Mouse (Mus musculus): ENCODE measurements around the gene Tmcc3. TPM values are rescaled to one million over a fixed set of nuclear protein-coding genes. Genes with fewer than 3 reads are reported as not detected.
A peak's percentile ranks its signal among the peaks of the same experiment; 100 is the strongest.

Tmcc3 gene
- polyA plus RNA-seq, 1 experiment from 2014 or later = 6.1 TPM

DNA sequence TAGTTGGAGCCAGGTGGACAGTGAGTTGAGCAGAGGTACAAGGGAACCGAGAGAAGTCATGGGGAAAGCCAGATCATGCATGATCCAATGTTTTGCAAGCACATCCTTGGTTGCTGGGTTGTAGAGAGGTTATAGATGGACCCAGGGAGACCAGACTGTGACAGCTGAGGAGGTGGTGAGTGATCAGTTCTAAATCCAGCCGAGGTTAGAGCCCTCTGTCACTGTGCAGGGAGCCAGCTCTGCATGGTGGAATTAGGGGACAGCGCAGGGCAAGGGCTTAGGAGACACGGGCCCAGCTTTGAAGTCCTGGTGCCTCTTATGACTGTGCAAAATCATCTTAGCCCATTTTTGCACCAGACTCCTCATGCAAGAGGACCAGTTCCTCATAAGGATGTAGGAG lies 228.5 kb downstream of the Tmcc3 start:
- no peak overlapping the region for H3K4me3 ChIP-seq
- H3K4me1 ChIP-seq = peaks cover 5% of the 10 kb centered on the region
- ATAC-seq (ENCODE audit: low FRiP score) = no peak
- H3K9me3 ChIP-seq (replicated peaks) = peaks cover 10% of the 10 kb centered on the region
- H3K27ac ChIP-seq = no peak overlapping the region
- no peaks in the 10 kb centered on the region for H3K27me3 ChIP-seq
- H3K4me2 ChIP-seq (replicated peaks) = no peak overlapping the region
- 0 out of 2 replicates have a peak, but pooled peaks cover 7% of the 10 kb centered on the region for H3K36me3 ChIP-seq
- WGBS = 79% methylated on average over 4 of the region's 4 CpGs
- no peak overlapping the region for H3K9ac ChIP-seq

DNA sequence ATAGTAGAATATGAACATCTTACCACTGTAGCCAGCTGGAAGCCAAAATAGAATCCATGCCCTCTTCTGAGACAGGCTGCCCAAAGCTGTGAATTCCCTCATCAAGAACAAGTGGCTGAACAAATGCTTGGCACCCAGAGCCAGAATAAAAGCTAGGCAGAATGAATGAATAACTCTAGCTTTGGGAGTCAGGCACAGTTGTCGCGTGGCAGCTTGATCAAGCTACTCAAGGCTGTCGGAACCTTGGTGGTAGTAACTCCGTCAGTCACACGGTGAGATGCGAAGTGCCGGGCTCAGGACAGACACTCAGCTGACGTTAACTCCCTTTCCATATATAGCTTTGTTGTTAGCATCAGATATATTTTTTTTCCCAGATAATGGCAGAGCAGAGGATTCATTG lies 232.2 kb downstream of the Tmcc3 start:
- no peak overlapping the region for H3K27ac ChIP-seq
- no peak overlapping the region for H3K4me3 ChIP-seq
- 0 out of 2 replicates have a peak, but pooled peaks cover 7% of the 10 kb centered on the region for H3K36me3 ChIP-seq
- peaks cover 10% of the 10 kb centered on the region for H3K9me3 ChIP-seq (replicated peaks)
- H3K9ac ChIP-seq = no peak overlapping the region
- no peaks in the 10 kb centered on the region for H3K27me3 ChIP-seq
- H3K4me2 ChIP-seq (replicated peaks) = no peak overlapping the region
- 70% methylated on average over 8 of the region's 8 CpGs for WGBS
- ATAC-seq (ENCODE audit: low FRiP score) = no peak
- H3K4me1 ChIP-seq = peaks cover 15% of the 10 kb centered on the region

DNA sequence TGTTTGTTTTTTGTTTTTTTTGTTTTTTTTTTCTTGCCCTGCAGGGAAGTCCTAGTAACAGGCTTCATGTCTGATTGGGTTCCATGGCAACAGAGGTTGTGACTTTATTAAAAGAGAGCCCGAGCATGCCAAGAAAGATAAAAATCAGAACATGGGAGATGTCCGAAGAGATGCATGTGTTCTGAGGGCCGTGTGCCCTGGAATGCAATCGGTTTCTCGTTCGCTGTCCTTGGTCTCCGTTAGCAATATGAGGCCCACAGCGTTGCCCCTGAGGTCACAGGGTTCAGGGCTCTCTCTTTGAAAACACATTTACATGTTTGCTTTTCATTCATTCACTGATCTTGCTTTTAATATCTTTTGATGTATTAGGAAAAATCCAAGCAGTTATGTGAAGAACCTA lies 233.1 kb downstream of the Tmcc3 start:
- H3K36me3 ChIP-seq = 0 out of 2 replicates have a peak, but pooled peaks cover 7% of the 10 kb centered on the region
- H3K9ac ChIP-seq = no peak overlapping the region
- H3K4me1 ChIP-seq = peaks cover 19% of the 10 kb centered on the region
- H3K4me2 ChIP-seq (replicated peaks) = peak overlapping the region; percentile 38; the same call in 1 of the 2 replicates
- H3K27ac ChIP-seq = no peak overlapping the region
- 12% methylated on average over 8 of the region's 8 CpGs for WGBS
- peaks cover 10% of the 10 kb centered on the region for H3K9me3 ChIP-seq (replicated peaks)
- no peaks in the 10 kb centered on the region for H3K27me3 ChIP-seq
- no peak overlapping the region for H3K4me3 ChIP-seq
- ATAC-seq (ENCODE audit: low FRiP score) = no peak

DNA sequence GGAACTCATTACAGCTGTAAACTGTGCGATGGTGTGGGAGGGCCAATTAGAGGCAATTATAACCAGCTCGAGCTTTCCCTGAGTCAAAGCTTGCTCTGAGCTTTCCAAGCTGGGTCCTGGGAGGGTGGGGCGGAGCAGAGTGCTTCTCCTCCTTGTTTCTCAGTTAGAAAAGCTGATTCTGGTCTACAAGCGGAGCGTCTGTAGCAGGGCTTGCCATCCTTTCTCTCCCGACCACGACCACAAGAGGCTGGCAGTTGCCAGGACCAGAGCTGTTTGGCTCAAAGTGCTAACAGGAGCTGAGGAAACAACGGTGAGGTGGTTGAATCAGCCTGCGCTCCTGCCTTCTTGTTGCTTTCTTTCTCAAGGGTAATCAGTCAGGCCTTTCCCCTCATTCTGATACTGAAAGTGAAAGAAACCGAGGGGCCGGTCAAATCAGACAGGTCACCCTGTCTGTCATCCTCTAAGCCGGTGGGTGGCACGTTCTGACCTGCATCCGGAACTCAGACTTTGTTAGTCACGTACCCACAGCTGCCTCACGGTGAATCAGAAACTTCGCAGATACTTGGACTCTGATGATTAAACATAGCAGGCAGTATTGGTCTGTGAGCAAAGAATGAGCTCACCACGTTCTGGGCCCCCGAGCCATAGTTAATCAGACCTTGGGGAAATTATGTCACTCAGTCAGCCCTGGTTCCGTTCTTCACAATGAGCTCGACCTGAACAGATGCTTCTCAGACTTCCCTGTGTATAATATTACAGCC lies 233.7 kb downstream of the Tmcc3 start:
- Histone ChIP-seq H3K36me3 (0 out of 2 replicates have a peak, but pooled peaks cover 7% of the 10 kb centered on the region), H3K4me2 (replicated peaks) (peak overlapping the region; percentile 38), H3K4me3 (peak overlapping the region; percentile 7; the same call in 1 of the 2 replicates), H3K4me1 (peaks cover 23% of the 10 kb centered on the region), H3K27me3 (no peaks in the 10 kb centered on the region), H3K27ac (no peak overlapping the region; the same call in 1 of the 2 replicates), H3K9ac (0 out of 2 replicates have a peak overlapping the region, but pooled peaks have one; percentile 23), H3K9me3 (replicated peaks) (peaks cover 10% of the 10 kb centered on the region)
- 24% methylated on average over 21 of the region's 21 CpGs for WGBS
- peak; percentile 47 for ATAC-seq (ENCODE audit: low FRiP score)

DNA sequence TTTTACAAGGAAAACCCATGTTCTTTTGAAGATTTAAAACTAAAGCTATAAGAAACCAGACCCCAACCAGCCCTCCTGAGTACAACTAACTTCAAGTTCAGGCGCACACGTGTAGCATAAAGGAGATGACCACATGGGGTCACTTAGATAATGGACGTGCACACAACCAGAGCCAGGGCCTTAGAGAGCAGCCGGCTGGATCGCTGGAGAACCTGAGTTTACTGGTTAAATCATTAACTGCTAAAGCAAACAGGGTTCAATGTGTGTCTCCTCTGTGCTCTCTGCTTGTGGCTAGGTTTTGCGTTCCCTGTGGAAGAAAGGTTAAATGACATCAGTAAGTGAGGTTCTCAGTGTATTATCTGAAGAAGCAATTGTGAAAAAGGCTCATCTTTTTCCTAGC lies 234.9 kb downstream of the Tmcc3 start:
- Histone ChIP-seq H3K9me3 (replicated peaks) (peaks cover 4% of the 10 kb centered on the region; the same call in 1 of the 2 replicates), H3K27ac (no peak overlapping the region), H3K27me3 (no peaks in the 10 kb centered on the region), H3K36me3 (0 out of 2 replicates have a peak, but pooled peaks cover 2% of the 10 kb centered on the region), H3K9ac (no peak overlapping the region), H3K4me3 (no peak overlapping the region), H3K4me1 (peaks cover 27% of the 10 kb centered on the region), H3K4me2 (replicated peaks) (no peak overlapping the region)
- 56% methylated on average over 6 of the region's 6 CpGs for WGBS
- ATAC-seq (ENCODE audit: low FRiP score) = no peak

DNA sequence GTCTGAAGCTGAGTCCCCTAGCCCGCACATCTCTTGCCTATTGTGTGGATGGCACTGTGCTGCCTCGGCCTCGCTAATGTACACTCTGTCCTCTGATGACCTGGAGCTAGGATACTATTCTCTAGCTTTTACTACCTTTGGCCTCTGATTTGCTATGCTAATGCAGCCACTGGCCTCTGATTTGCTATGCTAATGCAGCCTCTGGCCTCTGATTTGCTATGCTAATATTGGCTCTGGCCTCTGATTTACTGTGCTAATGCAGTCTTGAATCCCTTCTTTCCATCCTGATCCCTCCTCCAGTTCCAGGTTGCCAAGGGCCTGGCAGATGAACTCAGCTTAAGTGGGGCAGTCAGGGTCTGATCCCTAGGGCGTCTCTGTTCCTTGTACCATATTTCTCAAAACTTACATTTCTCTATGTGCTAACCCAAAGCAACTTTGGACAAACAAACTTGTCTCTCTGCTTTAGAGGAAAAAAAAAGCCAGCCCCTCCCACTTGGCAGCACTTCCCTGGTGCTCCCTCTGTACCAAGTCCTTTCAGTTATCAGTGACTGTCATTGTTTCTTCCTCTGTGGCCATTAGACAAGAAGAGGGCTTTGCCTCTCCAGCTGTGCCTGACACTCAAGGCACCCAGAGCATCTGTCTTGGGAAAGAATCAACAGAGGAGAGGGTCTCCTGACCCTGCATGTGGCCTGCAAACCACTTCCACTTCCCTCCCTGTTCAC lies 237.9 kb downstream of the Tmcc3 start:
- 53% methylated on average over 4 of the region's 4 CpGs for WGBS
- no peak for ATAC-seq (ENCODE audit: low FRiP score)
- Histone ChIP-seq H3K27me3 (no peaks in the 10 kb centered on the region), H3K9ac (no peak overlapping the region), H3K27ac (no peak overlapping the region), H3K4me3 (no peak overlapping the region), H3K4me1 (peaks cover 27% of the 10 kb centered on the region), H3K36me3 (no peaks in the 10 kb centered on the region), H3K9me3 (replicated peaks) (no peaks in the 10 kb centered on the region), H3K4me2 (replicated peaks) (no peak overlapping the region)

DNA sequence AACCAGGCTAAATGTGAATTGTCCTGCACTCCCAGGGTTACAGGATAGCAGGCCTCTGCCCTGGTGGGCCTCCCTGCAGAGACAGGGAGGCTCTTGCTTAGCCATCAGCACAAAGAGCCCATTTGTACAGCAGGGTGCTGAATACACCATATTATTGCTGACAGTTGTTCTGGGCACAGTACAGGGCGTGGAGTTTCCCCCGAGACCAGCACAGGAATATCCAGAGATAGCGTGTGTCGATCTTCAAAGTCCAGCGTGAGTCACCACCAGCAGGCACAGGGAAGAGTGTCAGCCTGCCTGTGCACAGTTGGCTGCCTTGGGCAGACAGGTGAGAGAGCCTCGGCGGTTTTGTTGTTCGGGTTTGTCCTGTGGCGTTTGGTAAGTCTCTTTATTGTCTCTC lies 238.9 kb downstream of the Tmcc3 start:
- Histone ChIP-seq H3K27me3 (no peaks in the 10 kb centered on the region), H3K4me2 (replicated peaks) (no peak overlapping the region), H3K27ac (no peak overlapping the region), H3K4me1 (peaks cover 18% of the 10 kb centered on the region), H3K36me3 (no peaks in the 10 kb centered on the region), H3K9ac (no peak overlapping the region), H3K9me3 (replicated peaks) (no peaks in the 10 kb centered on the region), H3K4me3 (no peak overlapping the region)
- no peak for ATAC-seq (ENCODE audit: low FRiP score)
- WGBS = 66% methylated on average over 9 of the region's 9 CpGs

DNA sequence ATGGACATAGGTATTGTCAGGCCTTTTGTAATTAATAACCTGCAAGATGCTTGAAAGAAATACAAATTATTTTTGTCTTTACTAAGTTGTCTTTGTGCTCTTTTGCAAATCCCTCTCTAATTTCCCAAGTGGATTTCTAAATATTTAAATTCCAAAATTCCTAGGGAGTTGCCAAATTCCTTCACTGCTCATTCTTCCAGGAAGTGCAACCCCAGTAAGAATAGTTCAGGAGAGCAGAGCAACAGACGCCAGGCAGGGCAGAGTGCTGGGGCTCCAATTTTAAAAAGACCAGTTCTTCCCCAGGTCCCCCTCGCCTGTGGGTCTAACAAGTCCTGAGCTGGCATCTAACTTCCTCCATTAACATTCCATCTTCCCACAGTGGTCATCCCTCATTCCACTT lies 239.3 kb downstream of the Tmcc3 start:
- no peak overlapping the region for H3K9ac ChIP-seq
- H3K36me3 ChIP-seq = no peaks in the 10 kb centered on the region
- H3K4me3 ChIP-seq = no peak overlapping the region
- H3K27ac ChIP-seq = no peak overlapping the region
- no peak overlapping the region for H3K4me2 ChIP-seq (replicated peaks)
- peaks cover 14% of the 10 kb centered on the region for H3K4me1 ChIP-seq
- 37% methylated on average over 2 of the region's 2 CpGs for WGBS
- no peaks in the 10 kb centered on the region for H3K27me3 ChIP-seq
- H3K9me3 ChIP-seq (replicated peaks) = no peaks in the 10 kb centered on the region
- ATAC-seq (ENCODE audit: low FRiP score) = no peak

DNA sequence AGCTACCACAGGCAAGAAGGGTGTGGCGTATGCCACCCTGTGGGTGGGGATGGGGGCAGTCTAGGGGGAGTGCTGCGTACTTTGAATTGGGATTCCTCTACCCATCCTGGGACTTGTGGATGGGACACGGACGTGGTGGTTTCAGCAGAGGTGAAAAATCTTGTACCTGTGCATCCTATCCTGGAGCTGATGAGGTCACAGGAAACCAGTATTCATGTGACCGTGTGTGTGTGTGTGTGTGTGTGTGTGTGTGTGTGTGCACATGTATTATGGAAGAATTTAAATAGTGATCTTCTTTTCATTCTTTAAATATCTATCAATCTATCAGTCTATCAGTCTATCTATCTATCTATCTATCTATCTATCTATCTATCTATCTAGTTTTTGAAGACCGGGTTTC lies 239.8 kb downstream of the Tmcc3 start:
- 87% methylated on average over 6 of the region's 6 CpGs for WGBS
- Histone ChIP-seq H3K9ac (no peak overlapping the region), H3K27me3 (no peaks in the 10 kb centered on the region), H3K4me3 (no peak overlapping the region), H3K27ac (no peak overlapping the region), H3K9me3 (replicated peaks) (no peaks in the 10 kb centered on the region), H3K4me1 (peaks cover 13% of the 10 kb centered on the region), H3K4me2 (replicated peaks) (no peak overlapping the region), H3K36me3 (no peaks in the 10 kb centered on the region)
- ATAC-seq (ENCODE audit: low FRiP score) = no peak

DNA sequence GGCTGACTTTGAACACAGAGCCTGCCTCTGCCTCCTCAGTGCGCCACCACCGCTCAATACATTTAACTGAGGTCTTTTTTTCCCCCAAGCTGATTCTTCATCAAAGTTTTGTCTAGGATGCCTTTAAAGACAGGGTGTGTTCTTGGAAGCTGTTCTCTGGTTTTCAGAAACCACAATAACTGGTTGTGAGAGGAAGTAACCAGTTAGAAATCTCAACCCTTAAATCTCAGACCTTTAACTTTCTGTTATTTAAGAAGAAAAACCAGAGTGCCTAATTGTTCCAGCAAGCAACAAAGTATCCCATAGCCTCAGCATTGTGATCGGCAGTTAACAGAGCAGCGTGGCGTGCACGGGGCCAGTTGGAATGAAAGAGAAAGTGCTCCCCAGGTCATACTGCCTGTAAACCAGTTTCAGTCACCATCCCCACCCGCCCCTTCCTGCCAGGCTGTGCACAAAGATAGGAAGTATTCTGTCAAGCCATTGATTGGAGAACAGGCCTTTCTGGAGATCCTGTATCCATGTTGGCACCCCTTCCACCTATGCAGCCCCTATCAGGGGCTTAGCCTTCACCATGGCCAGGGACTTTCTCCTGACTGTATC lies 240.3 kb downstream of the Tmcc3 start:
- WGBS = 69% methylated on average over 7 of the region's 7 CpGs
- no peak overlapping the region for H3K4me3 ChIP-seq
- peaks cover 13% of the 10 kb centered on the region for H3K4me1 ChIP-seq
- H3K36me3 ChIP-seq = no peaks in the 10 kb centered on the region
- H3K27me3 ChIP-seq = no peaks in the 10 kb centered on the region
- no peak overlapping the region for H3K9ac ChIP-seq
- ATAC-seq (ENCODE audit: low FRiP score) = no peak
- H3K27ac ChIP-seq = no peak overlapping the region
- H3K4me2 ChIP-seq (replicated peaks) = no peak overlapping the region
- H3K9me3 ChIP-seq (replicated peaks) = no peaks in the 10 kb centered on the region

DNA sequence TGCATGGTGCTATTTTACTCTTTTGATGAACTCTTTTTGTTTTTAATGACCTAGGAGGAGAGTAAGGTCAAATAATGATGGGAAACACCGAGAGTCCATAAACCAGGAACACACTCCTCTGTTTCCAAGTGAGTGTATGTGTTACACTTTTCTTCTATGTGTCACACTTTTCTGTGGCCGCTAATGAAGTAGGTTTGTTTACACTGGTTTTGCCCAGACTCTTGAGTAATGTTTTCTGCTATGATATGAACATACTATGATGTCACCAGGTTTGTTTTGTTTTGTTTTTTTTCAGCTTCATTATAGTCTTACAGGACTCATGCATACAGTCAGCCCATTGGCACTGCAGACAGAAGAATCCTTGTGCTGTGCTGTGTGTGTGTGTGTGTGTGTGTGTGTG lies 243.6 kb downstream of the Tmcc3 start:
- Histone ChIP-seq H3K27me3 (no peaks in the 10 kb centered on the region), H3K9me3 (replicated peaks) (no peaks in the 10 kb centered on the region), H3K4me2 (replicated peaks) (no peak overlapping the region), H3K36me3 (no peaks in the 10 kb centered on the region), H3K9ac (no peak overlapping the region), H3K4me1 (peaks cover 9% of the 10 kb centered on the region), H3K4me3 (no peak overlapping the region), H3K27ac (no peak overlapping the region)
- ATAC-seq (ENCODE audit: low FRiP score) = no peak
- 81% methylated on average over 2 of the region's 2 CpGs for WGBS

DNA sequence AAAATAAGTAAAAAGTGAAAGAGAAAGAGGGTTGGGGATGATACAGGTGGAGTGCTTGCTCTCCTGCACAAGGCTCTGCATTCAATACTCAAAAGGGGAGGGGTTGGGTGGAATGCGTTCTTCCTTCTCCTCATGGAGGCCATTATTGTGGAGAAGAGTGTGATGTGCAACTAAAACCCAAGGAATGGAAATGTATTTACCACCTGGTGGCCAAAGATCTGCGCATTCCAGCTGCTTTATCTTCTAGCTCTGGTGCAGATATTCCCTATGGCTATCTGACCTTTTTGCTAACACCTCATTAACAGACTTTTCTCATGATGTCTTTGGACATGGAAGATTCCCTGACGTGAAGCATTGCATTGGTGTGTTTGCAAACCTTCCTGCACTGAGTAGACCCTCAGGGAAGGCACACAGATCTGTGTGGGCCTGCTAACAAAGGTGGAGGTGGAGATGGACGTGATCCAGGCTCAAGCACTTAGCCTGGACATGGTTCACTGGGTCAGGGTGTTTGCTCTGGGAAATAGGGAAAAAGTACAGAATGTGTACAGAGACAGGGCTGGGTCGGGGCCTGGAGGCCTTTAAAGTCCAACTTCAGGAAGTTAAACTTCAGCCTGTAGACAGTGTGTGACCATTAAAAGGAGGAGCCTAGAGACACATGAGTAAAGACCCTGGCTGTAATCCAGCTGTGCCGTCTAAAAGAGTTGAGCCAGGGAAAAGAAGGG lies 245.8 kb downstream of the Tmcc3 start:
- Histone ChIP-seq H3K36me3 (no peaks in the 10 kb centered on the region), H3K4me3 (no peak overlapping the region), H3K4me2 (replicated peaks) (no peak overlapping the region), H3K27me3 (no peaks in the 10 kb centered on the region), H3K4me1 (0 out of 2 replicates have a peak, but pooled peaks cover 4% of the 10 kb centered on the region), H3K27ac (no peak overlapping the region), H3K9me3 (replicated peaks) (no peaks in the 10 kb centered on the region), H3K9ac (no peak overlapping the region)
- no peak for ATAC-seq (ENCODE audit: low FRiP score)
- 73% methylated on average over 6 of the region's 6 CpGs for WGBS
